Mouse (Mus musculus) right cerebral cortex, postnatal 36 days (tissue): ENCODE data around the gene Polr2b.
A peak's percentile ranks its signal among the peaks of the same experiment; 100 is the strongest.

Source experiments
- DNase-seq, 2 experiments: peaks; one replicate each; pipeline ENCODE4 v3.0.0; 2022; ENCODE audit warnings: low spot score in 2 of 2, mixed read lengths in 1 of 2

The Polr2b gene

DNA sequence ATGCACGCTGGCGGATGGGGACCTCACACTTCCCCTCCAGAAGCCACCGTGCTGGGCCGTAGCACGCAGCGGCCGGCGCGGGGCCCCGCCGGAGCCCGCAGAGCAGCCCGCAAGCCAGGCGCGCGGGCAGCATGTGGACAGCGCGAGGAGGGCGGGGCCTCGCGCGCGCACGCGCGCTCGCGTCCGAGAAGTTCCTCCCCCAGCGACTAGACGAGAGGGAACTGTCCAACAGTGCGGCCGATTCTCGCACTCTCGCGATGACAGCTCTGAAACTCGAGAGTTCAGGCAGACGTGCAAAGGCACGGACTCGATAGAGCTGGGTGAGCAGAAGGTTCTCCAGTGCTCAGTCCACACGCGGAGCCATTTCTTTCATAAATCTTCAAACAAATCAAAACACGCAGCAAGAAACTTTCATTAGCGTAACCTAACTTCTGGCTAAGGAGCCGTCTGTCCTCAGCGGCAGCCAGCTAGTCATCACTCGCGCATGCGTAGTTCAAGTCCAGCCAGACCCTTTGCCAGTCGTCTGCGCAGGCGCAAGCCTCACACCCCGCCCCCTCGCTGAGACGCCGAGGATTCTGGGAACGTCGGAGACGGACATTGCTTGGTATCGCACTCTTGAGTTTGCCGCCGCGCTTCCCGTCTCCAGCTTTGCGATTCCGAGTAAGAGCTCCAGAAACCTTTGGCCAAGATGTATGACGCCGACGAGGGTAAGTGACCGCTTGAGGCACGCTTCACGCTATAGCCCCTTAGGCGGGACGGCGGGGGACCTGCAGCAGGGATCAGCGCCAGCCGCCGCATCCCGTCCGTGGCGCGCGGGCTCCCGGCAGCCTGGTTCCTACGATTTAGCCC lies at the start of gene Polr2b, which contains the start of gene Noa1:
TSS of gene Polr2b (plus strand) at position 224 of the 849 bp plus-strand sequence.
TSS of gene Noa1 (minus strand) at position 161 of the 849 bp plus-strand sequence.
- peak; percentile 95 to 97 for DNase-seq

GRCm38 (mm10) chr5:77261137-77261536 lies 48.8 kb upstream of the Polr2b start:
- no peak for DNase-seq

DNA sequence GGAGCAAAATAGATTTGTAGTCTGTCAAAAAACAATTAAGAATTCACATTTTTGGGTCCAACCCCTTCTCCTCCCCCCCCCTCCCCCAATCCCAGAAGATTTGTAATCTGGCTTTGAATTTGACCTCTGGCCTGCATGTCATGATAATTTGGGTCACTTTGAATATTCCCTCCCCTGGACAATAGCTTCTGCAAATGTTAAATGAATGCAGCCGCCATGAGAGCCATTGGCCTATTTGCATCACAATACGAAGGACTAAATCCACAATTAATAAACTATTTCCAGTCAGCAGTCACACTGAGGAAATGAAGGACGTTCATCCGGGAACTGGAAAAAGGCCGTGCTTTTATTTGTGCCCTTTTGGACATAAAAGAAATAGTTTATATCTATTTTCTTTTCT lies 47.8 kb upstream of the Polr2b start:
- DNase-seq: no peak

GRCm38 (mm10) chr5:77265081-77265670 lies 44.8 kb upstream of the Polr2b start, which contains the start of gene Rest:
Rest (plus strand) TSS chr5:77265491.
- DNase-seq: no peak

DNA sequence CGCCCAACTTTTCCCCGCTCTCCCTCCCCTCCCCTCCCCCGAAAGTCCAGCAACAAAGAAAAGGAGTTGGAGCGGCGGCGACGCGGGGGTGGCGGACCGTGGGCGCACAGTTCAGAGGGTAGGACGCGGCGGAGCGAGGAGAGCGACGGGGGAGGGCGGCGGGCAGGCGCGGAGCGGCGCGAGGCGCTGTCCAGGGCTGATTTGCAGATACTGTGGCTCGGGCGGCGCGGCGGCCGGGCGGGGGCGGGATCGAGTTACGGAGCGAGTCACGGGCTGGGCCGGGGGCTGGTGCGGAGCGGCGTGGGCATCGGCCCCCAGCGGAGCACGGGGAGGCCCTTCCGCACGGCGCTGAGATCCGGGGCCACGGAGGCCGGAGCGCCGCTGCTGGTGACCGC lies 44.3 kb upstream of the Polr2b start:
- DNase-seq: peak in 1 of 2 experiments; percentile 29

DNA sequence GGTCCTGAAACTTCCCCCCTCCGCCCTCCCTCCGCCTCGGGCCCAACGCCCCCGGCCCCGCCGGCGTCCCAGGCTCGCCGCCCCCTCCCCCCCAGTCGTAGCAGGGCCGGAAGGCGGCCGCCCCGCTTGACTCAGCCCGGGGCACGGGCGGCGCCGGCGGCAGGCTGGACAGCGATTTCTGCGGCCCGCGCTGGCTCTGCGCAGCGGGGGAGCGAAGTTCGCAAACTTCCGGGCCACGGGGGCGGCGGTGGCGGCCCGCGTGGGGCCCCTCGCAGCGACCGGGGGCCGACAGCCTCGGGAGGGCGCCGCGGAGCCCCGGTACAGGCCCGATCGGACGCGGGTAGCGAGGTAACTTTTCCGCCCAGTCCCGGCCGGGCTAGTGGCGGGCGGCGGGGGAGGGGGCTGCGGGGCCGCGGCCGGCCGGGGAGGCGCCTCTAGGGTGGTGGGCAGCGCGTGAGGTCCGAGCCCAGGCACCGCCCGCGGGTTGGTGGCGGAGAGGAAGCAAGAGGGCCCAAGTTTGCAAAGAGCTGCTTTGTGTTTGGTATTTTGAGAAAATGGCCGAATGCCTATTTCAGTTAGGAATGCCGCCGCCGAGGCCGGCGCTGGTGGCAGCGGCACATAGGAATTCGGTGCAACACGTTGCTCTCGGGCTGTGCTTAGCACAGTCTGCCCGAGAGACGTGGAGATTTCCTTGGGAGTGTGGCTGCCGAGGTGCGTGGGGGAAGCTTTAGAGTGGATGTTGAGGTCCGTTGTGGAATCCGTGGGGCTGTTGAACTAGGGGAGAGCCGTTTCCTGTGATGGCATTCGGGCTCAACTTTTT lies 43.7 kb upstream of the Polr2b start:
- no peak for DNase-seq

- DNase-seq: no peak
Observed at GRCm38 (mm10) chr5:77266886-77267401, 43.0 kb upstream of the Polr2b start.

GRCm38 (mm10) chr5:77267441-77267840 lies 42.5 kb upstream of the Polr2b start:
- DNase-seq: no peak

DNA sequence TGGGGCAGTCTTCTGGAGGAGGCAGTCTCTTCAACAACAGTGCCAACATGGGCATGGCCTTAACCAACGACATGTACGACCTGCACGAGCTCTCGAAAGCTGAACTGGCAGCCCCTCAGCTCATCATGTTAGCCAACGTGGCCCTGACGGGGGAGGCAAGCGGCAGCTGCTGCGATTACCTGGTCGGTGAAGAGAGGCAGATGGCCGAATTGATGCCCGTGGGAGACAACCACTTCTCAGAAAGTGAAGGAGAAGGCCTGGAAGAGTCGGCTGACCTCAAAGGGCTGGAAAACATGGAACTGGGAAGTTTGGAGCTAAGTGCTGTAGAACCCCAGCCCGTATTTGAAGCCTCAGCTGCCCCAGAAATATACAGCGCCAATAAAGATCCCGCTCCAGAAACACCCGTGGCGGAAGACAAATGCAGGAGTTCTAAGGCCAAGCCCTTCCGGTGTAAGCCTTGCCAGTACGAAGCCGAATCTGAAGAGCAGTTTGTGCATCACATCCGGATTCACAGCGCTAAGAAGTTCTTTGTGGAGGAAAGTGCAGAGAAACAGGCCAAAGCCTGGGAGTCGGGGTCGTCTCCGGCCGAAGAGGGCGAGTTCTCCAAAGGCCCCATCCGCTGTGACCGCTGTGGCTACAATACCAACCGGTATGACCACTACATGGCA lies 41.9 kb upstream of the Polr2b start:
- no peak for DNase-seq

DNA sequence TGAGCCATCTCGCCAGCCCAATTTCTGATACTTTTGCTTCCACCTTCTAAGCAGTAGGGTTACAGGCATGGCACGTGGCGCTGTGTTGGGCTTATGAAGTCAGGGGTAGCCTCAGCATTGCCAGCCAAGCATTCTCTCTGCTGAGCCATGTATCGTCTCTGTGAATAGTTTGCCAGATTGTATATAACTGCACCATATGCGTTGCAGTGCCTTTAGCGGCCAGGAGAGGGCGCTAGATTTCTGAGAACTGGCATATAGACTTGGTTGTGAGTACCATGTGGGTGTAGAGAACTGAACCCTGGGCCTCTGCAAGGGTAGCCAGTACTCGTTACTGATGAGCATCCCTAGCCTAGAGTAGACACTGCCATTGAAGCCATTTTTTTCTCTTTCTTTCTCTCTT lies 40.5 kb upstream of the Polr2b start:
- no peak for DNase-seq

GRCm38 (mm10) chr5:77273151-77273550 lies 36.8 kb upstream of the Polr2b start:
- no peak for DNase-seq

DNA sequence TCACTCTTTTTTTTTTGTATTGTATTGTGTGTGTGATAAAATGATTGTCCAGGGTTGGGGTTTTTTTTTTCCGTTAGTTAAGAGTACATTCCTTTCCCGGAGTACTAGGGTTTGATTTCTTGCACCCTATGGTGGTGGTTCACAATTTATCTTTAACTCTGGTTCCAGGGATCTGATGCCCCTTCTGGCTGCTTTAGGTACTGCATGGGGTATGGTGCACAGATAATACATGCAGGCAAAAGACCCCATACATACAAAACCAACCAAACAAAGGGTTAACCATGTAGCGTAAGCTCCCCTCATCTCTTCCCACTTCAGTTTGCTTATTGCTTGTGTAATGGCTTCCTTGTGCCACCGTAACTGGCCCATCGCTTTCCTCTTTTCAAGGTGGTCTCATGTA lies 34.0 kb upstream of the Polr2b start:
- DNase-seq: no peak

DNA sequence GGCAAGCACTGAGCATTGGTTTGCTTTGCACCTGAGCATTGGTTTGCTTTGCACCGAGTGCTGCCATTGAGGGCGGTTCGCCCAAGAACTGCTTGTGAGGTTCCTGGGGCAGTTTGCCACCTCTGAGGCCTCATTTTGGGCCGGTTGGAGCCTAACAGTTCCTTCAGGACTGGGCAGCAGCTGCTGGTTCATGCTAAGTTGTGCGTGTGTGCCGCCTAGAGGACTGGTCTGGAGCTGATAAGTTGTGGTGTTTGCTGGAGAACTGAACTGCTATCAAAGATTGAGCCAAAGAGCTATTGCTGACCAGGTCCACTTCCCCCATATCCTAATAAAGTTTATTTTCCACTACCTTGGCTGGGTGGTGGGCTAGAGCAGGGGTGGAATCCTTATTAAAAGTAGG lies 32.7 kb upstream of the Polr2b start:
- no peak for DNase-seq

DNA sequence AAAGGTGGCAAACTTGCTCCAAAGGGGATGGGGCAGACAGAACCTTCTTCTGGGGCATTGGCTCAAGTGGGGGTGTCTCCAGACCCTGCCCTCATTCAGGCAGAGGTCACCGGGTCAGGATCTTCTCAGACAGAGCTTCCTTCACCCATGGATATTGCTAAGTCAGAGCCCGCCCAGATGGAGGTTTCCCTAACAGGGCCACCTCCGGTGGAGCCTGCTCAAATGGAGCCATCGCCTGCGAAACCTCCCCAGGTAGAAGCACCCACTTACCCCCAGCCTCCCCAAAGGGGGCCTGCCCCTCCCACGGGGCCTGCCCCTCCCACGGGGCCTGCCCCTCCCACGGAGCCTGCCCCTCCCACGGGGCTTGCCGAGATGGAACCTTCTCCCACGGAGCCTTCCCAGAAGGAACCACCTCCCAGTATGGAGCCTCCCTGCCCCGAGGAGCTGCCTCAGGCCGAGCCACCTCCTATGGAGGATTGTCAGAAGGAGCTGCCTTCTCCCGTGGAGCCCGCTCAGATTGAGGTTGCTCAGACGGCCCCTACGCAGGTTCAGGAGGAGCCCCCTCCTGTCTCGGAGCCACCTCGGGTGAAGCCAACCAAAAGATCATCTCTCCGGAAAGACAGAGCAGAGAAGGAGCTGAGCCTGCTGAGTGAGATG lies 28.3 kb upstream of the Polr2b start:
- DNase-seq: no peak

DNA sequence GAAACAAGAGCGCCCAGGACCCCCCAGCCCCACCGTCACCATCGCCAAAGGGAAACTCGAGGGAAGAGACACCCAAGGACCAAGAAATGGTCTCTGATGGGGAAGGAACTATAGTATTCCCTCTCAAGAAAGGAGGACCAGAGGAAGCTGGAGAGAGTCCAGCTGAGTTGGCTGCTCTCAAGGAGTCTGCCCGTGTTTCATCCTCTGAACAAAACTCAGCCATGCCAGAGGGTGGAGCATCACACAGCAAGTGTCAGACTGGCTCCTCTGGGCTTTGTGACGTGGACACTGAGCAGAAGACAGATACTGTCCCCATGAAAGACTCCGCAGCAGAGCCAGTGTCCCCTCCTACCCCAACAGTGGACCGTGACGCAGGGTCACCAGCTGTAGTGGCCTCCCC lies 27.7 kb upstream of the Polr2b start:
- DNase-seq: no peak

- no peak for DNase-seq
Observed at GRCm38 (mm10) chr5:77285685-77286084, 24.3 kb upstream of the Polr2b start.

GRCm38 (mm10) chr5:77286904-77287303 lies 23.0 kb upstream of the Polr2b start:
- DNase-seq: no peak

DNA sequence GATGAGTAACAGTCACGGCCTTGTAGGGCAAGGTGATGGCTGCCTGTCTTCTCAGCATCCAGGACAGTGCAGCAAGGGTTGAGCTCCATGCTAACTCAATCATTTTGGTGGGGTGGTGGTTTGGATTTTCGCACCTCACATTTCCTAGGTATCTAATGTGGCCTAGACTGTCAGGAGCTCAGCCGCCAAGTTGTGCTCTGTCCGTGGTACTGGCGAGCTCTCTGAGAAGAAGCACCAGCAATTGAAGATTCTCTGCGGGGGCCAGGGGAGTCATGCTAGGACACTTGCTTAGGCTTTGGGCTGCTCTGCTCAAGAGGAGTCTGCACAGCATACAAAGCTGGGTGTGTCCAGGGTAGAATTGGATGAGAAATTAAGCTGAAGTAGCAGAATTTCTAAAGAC lies 22.0 kb upstream of the Polr2b start:
- DNase-seq: no peak

- no peak for DNase-seq
Observed at GRCm38 (mm10) chr5:77289686-77290085, 20.3 kb upstream of the Polr2b start.

GRCm38 (mm10) chr5:77290606-77291005 lies 19.3 kb upstream of the Polr2b start:
- DNase-seq: no peak
